Mouse (Mus musculus): ENCODE measurements at regions not wholly inside any gene's neighbourhood (a gene's known extent, or its start where the extent isn't known, plus 50 kb on each side); places are given as distances from the start of the nearest gene placed in this dataset.

GRCm38 (mm10) chr3:119498711-119499110, 285.6 kb downstream of the Ptbp2 start:
- TF ChIP-seq POLR2A (IDR thresholded peaks at IDR 0.05; ENCODE audit: borderline replicate concordance, extremely low read depth, low read depth, low read length) (no peak), CTCF (IDR thresholded peaks at IDR 0.05; ENCODE audit: insufficient read depth, low read length) (no peak)
